Mouse (Mus musculus) fibroblast of lung, adult 2 months (primary cell): ENCODE results near the gene Fth1.
"Not testable (repeated sequence)": the region's sequence is repeated elsewhere in the genome, so short reads cannot be mapped to it uniquely, and the experiment has no call there.

Experiments used
- DNase-seq: peaks from one replicate; pipeline ENCODE4 v3.0.0-alpha.2; 2011; ENCODE audit warnings: low read depth

The Fth1 gene

DNA sequence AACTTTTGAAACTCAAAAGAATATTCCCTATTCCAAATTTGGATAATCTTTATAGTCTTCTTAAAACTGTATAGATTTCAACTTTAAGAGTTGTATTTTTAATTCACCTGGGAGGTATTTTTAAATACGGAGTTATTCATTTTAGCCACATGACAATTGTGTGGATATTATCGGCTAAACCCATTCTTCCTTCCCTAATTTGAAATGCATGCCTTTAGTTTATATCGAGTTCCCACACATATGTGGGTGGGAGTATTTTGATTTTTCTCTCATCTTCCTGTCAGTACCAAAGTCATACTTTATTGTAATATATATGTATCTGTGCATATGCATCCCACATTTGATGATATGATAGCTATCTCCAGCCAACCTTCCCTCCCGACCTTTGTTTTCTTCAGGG, at the start of gene Fth1:
Fth1 (plus strand) TSS at position 341 of the 400 bp plus-strand sequence.
- DNase-seq, result no peak

GRCm38 (mm10) chr19:9931167-9931607, 49.2 kb upstream of the Fth1 start:
- DNase-seq, result not testable (repeated sequence)

DNA sequence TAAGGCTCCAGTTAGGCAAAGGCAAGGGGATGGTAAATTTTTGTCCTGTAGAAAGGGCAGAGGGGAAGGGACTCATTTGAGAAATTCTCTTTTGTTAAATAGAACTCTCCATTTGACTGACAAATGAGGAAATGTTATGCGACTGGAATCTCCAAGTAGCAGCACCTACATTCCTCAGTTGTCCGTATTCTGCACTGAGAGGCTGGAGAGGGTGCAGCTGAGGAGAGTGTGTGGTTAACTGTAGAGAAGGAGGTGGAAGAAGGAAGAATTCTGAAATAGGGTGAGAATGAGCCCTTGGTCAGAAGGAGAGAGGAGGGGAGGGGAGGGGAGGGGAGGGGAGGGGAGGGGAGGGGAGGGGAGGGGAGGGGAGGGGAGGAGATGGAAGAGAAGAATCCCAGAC, 46.5 kb upstream of the Fth1 start:
- no peak for DNase-seq

- DNase-seq, result no peak
These were observed 43.8 kb upstream of the Fth1 start for GRCm38 (mm10) chr19:9936579-9936978.

DNA sequence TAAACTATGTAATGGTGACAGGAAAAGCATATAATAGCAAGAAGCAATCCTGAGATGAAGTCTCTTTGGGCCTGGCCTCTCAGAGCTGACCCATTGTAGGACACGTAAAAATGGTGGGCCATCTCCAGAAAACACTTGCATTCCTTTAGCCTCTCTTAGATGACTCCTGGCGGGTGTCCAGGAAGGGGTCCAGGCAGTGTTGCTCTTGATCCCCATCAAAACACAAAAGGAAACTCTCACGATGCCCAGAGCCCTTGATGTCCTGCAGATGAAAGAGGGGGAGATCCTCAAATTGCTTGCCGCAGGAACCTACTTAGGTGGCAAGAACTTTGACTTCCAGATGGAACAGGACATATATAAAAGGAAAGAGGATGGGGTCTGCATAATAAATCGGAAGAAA, 43.0 kb upstream of the Fth1 start:
- no peak for DNase-seq

DNA sequence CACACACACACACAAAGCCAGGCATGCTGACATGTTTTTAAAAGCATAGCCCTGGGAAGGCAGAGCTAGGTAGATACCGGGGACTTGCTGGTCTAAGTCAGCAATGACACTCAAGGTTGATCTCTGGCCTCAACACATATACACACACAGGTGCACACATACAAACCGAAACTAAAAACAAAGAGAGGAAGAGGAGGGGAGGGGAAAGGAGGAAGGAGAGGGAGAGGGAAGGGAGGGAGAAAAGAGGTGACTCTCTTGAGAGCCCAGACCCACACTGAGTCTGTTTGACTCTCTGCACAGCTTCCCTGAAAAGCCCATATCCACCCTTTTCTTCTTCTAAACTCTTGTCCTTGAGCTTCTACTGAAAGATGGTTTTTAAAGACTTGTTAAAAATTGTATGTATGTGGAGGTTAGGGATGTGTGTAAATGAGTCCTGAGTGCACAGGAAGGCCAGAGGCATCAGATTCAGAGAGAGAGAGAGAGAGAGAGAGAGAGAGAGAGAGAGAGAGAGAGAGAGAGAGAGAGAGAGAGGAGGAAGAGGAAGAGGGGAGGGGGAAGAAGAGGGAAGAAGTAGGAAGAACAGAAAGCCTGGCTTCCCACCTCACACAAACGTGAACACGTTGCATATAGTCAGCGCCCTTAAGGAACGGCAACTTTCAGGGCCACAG, 42.1 kb upstream of the Fth1 start:
- no peak for DNase-seq

GRCm38 (mm10) chr19:9938824-9939303, 41.5 kb upstream of the Fth1 start:
- DNase-seq, result peak; percentile 65

GRCm38 (mm10) chr19:9939841-9940240, 40.6 kb upstream of the Fth1 start:
- no peak for DNase-seq

- DNase-seq, result no peak
These were observed 39.5 kb upstream of the Fth1 start for GRCm38 (mm10) chr19:9940903-9941302.

GRCm38 (mm10) chr19:9941809-9942208, 38.6 kb upstream of the Fth1 start:
- DNase-seq, result no peak

DNA sequence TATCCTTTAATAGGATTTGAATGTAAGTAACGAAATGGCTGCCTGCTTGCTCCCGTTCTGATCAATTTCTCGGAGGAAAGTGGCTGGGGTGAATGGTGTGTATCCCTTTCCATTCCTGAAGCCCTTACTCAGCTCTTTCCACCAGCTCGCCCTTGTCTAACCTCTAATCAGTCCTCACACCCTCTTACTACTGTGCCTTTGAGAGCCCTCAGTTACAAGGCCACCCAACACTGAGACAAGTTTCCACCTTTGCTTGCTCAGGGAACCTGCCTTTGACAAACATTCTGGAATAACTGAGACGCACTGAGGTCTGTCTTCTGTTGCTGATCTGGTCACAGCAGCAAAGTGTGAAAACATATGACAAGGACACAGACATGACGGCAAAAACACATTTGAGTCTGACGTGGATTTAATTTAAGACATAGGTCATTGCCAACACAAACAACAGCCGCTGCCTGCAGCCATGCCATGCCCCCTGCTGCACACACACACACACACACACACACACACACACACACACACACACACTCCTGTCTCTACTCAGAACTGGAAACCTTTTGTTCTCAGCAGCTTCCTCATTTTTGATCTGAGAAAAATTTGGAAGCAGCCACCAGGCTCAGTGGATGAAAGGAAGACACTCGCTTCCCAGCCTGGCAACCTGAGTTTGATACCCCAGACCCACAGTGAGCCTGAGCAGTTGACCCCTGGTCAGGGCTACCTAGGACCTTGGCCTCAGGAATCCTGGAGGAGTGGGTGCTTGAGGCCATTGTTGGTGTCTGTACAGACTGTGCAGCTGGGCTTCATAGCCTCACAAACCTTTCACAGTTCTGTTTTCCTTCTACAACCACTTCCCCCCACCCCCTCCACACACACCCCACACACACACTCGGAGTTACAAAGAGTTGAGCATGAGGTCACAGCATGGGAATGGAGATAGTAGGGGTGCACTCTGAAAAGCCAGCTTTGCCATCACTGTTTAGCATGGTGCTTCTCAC, 37.6 kb upstream of the Fth1 start:
- no peak for DNase-seq

GRCm38 (mm10) chr19:9945800-9946564, 34.4 kb upstream of the Fth1 start:
- DNase-seq, result no peak

- DNase-seq, result peak; percentile 94
These were observed 33.4 kb upstream of the Fth1 start for GRCm38 (mm10) chr19:9946986-9947385.

DNA sequence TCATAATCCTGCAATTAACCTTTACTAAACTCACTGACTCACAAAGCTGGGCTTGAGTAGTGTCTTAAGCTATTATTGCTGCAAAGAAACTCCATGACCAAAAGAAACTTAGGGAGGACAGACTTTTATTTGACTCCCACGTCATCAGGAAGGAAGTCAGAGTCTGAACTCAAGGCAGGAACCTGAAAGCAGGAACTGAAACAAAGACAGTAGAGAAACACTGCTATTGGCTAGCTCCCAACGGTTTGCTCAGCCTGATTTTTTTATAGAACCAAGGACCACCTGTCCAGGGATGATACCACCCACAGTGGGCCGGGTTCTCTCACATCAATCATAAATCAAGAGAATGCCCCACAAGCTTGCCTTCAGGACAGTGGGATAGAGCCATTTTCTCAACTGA, 28.0 kb upstream of the Fth1 start:
- no peak for DNase-seq

GRCm38 (mm10) chr19:9952912-9953311, 27.5 kb upstream of the Fth1 start:
- no peak for DNase-seq

GRCm38 (mm10) chr19:9954055-9954810, 26.2 kb upstream of the Fth1 start:
- DNase-seq, result peak; percentile 95

DNA sequence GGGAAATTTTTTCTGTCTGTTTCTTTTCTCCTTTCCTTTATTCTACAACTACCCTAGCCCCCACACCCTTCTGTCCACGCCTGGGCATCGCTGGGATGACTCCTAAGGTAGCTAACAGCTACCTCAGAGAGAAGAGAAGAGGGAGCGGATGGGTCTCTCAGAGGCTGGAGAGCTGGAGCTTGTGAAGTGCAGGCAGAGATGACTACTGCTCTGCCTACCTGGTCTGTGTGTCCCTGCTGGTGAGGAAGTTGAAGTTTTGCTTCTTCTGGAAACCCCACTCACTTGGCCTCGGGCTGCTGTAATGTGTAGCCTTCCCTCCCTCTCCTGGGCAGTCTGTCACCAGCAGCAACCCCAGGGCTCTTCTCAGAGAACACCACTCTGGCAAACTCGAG, 25.6 kb upstream of the Fth1 start:
- no peak for DNase-seq

DNA sequence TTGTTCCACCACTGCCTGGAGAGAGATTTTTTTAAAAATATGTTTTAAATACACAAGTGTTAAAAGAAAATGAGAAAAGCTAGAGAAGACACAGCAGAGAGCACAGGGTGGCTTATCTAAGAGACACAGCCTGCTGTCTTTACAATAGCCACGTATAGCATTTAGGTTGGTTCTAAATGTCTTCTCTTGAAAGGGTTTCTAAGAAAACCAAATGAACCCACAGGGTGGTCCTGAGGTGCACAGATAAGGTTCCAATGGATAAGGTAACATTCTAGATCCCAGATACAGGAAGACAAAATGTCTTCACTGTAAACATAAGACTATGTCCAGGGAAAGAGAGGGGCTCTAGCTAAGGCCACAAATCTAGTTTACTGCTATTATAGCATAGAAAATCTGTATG, 25.0 kb upstream of the Fth1 start:
- no peak for DNase-seq

GRCm38 (mm10) chr19:9956624-9957388, 23.6 kb upstream of the Fth1 start:
- DNase-seq, result no peak

DNA sequence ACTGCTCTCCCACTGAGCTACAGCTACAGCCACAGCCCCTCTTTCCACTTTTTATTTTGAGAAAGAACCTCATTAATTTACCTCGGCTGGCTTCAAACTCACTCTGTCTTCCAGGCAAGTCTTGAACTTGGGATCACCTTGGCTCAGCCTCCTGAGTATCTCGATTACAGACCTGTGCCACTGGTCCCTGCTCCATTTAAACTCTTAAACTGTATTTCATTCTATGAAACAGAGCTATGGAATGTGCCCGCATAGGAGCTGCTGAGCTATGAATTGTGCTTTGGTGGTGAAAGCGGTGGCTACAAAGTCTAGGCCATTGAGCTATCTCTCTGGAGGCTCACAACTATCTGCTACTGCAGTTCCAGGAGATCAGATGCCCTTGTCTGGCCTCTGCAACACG, 22.4 kb upstream of the Fth1 start:
- DNase-seq, result no peak

GRCm38 (mm10) chr19:9960769-9961168, 19.6 kb upstream of the Fth1 start:
- no peak for DNase-seq
